Mouse (Mus musculus) spleen, postnatal 10 days (tissue): Measurements from ENCODE around the gene Psmb4.
A peak's percentile ranks its signal among the peaks of the same experiment; 100 is the strongest.
"Not testable (repeated sequence)": the region's sequence is repeated elsewhere in the genome, so short reads cannot be mapped to it uniquely, and the experiment has no call there.

Experiments
- DNase-seq, 2 experiments: peaks; one replicate each; pipeline ENCODE4 v3.0.0; 2021 to 2022; ENCODE audit warnings: low spot score in 2 of 2

The Psmb4 gene

GRCm38 (mm10) chr3:94886316-94887224, at the start of gene Psmb4:
Psmb4 (minus strand) TSS chr3:94886961.
- peak; percentile 75 to 88 for DNase-seq

- DNase-seq: peak in 1 of 2 experiments; percentile 59
These were observed 49.4 kb upstream of the Psmb4 start for GRCm38 (mm10) chr3:94936147-94936546.

DNA sequence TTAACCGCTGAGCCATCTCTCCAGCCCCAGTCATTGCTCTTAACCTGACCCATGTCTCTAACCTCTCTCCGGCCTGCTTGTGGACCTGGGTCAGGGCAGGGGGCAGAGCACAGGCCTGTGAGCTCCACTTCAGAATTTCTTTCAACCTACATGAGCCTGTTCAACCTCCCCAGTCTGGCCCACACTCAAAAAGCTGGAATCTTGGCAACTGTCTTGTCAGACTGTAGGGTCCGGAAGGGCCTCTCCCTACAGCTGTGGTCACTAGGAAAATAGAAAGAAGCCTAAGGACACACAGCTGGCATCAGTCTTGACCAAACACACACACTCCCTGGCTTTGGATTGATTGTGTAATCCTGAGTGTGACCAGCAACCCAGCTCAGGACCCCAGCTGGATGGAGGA, 48.6 kb upstream of the Psmb4 start:
- DNase-seq: not testable (repeated sequence)

DNA sequence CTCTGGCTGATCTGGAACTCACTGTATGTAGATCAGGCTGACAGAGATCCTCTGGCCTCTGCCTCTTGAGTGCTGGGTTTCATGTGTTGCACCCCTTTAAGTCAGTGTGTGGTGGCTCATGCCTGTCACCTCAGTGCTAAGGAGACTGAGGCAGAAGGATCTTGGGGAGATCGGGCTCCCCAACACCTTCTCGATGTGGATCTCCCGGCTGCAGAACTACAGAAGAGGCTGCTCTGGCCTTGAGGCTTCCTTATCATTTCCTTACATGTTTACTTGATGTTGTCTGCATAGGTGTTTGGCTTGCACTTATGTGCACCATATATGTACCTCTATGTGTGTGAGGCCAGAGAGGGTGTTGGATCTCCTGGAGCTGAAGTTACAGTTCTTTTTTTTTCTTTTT, 47.8 kb upstream of the Psmb4 start:
- DNase-seq: not testable (repeated sequence)

DNA sequence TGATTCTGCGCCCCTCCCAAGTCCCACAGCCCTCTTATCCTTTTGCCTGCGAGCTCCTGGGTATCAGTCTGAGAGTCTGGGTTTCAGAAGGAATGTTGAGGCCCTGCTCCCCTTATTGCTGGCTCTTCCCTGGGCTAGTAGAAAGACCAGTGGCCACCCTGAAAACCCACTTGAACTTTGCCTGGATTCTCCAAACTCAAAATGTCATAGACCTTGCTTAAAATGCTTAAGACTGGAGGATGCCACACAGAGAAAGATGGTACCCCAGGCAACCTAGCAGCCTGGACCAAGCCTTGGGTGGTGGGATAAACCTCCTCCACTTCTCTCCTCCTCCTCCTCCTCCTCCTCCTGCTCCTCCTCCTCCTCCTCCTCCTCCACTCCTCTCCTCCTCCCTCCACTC, 46.8 kb upstream of the Psmb4 start:
- DNase-seq: not testable (repeated sequence)

GRCm38 (mm10) chr3:94932809-94933564, 46.2 kb upstream of the Psmb4 start, which contains the start of gene Selenbp1:
Selenbp1 (plus strand) TSS chr3:94933056.
- peak; percentile 84 to 86 for DNase-seq

DNA sequence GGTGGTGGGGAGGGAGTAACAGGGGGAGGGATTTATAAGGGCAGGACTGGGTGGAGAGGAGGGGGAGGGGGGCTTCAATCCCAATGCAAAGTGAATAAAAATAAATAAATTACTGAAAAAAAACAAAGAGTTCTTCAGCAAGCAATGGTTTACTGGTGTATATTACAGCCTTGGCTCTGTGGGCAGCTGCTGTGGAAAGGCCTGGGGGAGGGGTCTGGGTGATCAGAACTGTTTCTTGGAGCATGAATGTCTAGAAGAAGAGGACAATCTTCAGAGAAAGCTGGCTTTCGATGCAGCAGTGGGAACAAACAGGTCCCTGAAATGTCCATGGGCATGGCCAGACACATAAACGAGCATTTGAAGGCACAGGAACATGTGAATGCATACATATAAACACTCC, 45.5 kb upstream of the Psmb4 start:
- DNase-seq: not testable (repeated sequence)

DNA sequence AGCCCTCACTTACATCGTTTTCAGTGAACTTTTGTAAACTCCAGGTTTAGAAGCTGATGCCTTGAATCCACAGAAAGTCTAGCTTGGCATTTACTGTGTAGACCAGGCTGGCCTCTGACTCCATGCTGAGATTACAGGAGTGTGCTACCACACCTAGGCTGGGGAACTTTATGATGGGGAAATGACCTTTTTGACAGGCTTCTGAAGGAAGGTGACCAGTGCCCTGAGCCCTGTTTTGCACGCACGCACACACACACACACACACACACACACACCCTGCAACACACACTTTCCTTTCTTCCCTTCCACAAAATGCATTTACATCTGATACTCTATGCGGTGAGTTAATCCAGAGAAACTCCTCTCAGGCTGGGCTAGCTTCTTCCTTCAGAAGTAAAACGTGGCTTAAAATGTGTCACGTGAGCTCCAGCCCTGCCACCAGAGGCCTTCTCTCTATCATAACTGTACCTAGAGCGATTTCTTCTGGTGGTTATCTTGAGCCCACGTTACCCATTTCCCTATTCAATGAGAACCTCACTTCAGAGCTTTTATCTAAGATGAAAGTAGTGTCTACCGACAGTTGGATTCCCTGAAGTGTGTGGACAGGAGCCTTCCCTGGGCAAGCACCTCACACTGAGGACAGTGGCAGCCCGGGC, 44.8 kb upstream of the Psmb4 start:
- not testable (repeated sequence) for DNase-seq

GRCm38 (mm10) chr3:94930386-94931266, 43.9 kb upstream of the Psmb4 start:
- DNase-seq: not testable (repeated sequence)

DNA sequence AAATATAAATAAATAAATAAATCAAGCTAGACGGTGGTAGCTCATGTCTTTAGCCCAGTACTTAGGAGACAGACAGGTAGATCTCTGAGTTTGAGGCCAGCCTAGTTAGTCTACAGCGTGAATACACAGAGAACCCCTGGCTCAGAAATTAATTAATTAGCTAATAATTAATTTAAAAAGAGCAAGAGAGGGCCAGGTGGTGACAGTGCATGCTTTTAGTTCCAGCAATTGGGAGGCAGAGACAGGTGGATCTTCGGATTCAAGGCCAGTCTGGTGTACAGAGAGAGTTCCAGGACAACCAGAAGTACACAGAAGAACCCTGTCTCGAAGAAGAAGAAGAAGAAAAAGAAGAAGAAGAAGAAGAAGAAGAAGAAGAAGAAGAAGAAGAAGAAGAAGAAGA, 42.2 kb upstream of the Psmb4 start:
- DNase-seq: not testable (repeated sequence)

DNA sequence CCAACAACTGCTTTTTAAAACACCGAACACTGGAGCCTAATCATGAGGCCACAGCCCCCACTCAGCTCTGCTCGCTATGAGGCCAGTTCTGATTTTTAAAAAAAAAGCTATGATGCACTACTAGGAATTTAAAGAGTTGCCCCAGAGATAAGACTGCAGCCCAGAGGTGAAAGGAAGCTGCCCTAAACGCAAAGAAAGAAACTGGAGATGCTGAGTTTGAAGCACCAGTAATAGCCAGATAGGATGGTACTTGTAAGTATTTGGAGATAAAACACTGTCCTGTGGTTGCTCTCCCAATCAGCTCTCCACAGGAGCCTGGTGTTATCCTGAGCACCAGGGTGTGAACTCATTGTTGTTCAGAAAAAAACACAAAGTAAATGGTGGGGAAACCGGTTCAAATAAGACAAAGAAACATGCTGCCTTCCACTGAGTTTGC, 39.6 kb upstream of the Psmb4 start:
- not testable (repeated sequence) for DNase-seq

DNA sequence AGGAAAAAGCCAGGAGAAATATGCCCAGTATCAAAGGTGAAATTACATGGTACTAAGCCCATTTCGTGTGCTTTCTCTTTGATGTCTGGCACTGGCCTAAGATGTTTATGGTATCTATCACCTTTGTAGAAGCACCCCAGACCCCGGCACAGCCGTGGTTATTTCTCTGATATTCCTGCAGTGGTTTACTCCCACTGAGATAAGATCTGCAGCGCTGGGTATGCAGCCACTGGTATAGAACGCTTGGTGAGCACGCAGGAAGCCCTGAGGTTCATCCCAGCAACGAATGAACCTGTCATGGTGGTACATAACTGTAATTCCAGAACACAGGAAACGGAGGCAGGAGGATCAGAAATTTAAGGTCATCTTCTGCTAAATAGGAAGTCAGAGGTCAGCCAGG, 37.9 kb upstream of the Psmb4 start:
- no peak for DNase-seq

- DNase-seq: no peak
These were observed 35.6 kb upstream of the Psmb4 start for GRCm38 (mm10) chr3:94922333-94922732.

DNA sequence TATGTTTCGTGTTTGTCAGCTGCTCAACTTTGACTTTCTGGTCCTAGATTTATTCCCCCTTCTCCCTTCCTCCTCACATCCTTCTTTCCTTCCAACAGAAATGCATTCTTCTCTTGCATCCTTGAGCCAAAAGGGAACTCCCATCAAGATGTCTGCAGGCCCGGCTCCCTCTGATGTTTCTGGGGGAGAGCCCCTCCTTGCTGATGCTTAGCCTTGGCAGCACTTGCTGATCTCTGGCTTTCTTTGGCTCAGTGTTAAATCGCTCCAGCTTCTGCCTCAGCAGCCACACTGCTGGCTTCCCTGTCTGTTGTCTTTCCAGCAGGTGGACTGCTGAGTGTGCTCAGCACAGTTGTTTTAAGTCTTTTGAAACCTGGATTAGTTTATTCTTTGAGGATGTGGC, 34.3 kb upstream of the Psmb4 start:
- DNase-seq: no peak

DNA sequence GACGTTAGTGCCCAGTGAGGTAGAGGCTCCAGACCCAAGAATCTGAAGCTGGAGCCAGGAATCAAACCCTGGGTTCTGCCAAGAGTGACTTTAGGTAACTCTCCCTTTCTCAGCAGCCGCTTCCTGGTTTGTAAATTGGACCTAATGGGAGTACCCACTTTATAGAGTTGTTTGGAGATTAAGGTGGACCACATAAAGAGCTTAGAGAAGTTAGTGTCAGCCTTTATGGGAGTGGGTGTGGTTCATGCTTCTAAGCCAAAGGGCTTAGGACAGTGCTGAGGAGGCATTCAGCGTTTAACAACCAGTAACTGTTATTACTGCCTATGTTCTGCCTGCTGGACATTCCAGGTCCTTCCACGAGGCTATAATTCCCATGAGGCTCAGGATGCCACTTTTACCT, 32.1 kb upstream of the Psmb4 start:
- DNase-seq: no peak

- peak; percentile 50 to 77 for DNase-seq
These were observed 31.1 kb upstream of the Psmb4 start for GRCm38 (mm10) chr3:94917816-94918361.

DNA sequence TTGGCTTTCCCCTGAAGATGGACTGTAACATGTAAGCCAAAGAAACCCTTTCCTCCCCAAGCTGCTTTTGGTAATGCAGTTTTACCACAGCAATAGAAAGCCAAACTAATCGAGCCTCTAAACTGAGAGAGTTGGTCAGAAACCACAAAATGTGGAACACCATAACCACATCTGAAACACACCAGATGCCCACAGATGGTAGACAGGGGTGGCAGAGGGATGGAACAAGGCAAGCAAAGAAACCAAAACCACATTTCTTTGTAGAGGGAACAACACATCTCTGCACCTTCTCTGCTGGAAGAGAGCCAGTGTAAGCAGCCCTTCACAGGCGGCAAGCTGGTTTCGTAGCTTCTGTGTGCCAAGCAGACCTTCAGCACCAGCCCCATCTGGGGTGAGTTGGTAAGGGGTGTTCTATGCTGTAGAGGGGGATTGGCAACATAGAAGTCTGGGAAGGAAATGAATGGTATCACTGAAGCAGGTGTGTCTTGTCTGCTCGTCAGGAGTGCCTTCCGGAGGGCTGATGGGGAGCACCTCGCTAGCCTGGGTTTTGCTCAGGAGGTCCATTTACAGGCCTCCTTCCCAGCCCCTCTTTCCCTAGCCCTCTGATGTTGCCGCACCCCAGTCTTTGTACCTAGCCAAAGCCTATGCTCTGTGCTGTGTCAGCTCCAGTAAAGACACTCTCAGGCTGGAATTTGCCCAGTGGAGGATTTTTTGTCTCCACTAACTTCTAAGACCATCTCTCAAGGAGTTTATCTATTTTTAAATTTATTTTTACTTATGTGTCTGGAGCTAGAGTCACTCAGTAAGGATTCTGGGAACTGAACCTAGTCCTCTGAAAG, 29.4 kb upstream of the Psmb4 start:
- DNase-seq: no peak

DNA sequence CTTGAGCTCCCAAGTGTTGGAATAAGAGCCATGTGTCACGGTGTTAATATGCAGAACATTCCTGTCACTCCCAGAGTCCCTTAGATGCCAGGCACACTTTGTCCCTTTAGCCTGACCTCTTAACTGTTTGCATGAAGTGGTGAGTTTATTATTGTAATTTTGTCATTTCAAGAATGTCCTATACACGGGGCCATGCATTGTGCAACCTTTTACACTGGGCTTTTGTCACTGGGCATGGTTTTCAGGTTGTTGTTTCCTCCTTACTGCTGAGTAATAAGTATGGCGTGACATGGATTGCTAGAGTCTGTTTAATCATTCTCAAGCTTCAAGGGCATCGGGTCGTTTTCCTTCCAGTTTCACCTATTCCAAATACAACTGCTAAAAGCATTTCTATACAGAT, 27.0 kb upstream of the Psmb4 start:
- no peak for DNase-seq

GRCm38 (mm10) chr3:94911050-94911693, 24.4 kb upstream of the Psmb4 start:
- no peak for DNase-seq
